Mouse (Mus musculus) regulatory T cell (primary cell): ENCODE results near the gene Ptprs.
"Not testable (repeated sequence)": the region's sequence is repeated elsewhere in the genome, so short reads cannot be mapped to it uniquely, and the experiment has no call there.

ENCODE experiments used
- in situ Hi-C: fragments of 300-600 bp; cut with MboI, MseI; formaldehyde crosslinking; loops from one replicate; pipeline ENCODE4 v1.15.1; 2025; ENCODE audit warnings: high pct_unique_total_duplicates

Ptprs gene

GRCm38 (mm10) chr17:56476402-56476752 is at the start of gene Ptprs:
Gene Ptprs, minus strand, starts transcription at chr17:56476483.
- in situ Hi-C loops = no loop called here

GRCm38 (mm10) chr17:56524943-56525342 is 48.7 kb upstream of the Ptprs start:
- in situ Hi-C loops = no loop called here

- in situ Hi-C loops = no loop called here
Measured at GRCm38 (mm10) chr17:56522744-56523143, 46.5 kb upstream of the Ptprs start.

GRCm38 (mm10) chr17:56515690-56516410 is 39.6 kb upstream of the Ptprs start:
- in situ Hi-C loops = no loop called here

- in situ Hi-C loops = no loop called here
Measured at GRCm38 (mm10) chr17:56514916-56515315, 38.6 kb upstream of the Ptprs start.

GRCm38 (mm10) chr17:56514330-56514729 is 38.0 kb upstream of the Ptprs start:
- in situ Hi-C loops = no loop called here

- in situ Hi-C loops = no loop called here
Measured at GRCm38 (mm10) chr17:56512310-56512709, 36.0 kb upstream of the Ptprs start, which contains the start of gene Znrf4. Gene Znrf4, minus strand, starts transcription at chr17:56512431.

- in situ Hi-C loops = no loop called here
Measured at GRCm38 (mm10) chr17:56511707-56512090, 35.4 kb upstream of the Ptprs start.

- in situ Hi-C loops = no loop called here
Measured at GRCm38 (mm10) chr17:56510970-56511706, 34.9 kb upstream of the Ptprs start.

GRCm38 (mm10) chr17:56510473-56510969 is 34.2 kb upstream of the Ptprs start:
- in situ Hi-C loops = no loop called here

GRCm38 (mm10) chr17:56509707-56510472 is 33.6 kb upstream of the Ptprs start:
- in situ Hi-C loops = no loop called here

GRCm38 (mm10) chr17:56509021-56509640 is 32.8 kb upstream of the Ptprs start:
- in situ Hi-C loops = no loop called here

- in situ Hi-C loops = no loop called here
Measured at GRCm38 (mm10) chr17:56507161-56508068, 31.1 kb upstream of the Ptprs start.

- in situ Hi-C loops = no loop called here
Measured at GRCm38 (mm10) chr17:56506417-56507065, 30.3 kb upstream of the Ptprs start.

- in situ Hi-C loops = no loop called here
Measured at GRCm38 (mm10) chr17:56505401-56505800, 29.1 kb upstream of the Ptprs start.

- in situ Hi-C loops = no loop called here
Measured at GRCm38 (mm10) chr17:56502526-56502925, 26.2 kb upstream of the Ptprs start.

GRCm38 (mm10) chr17:56501635-56502400 is 25.5 kb upstream of the Ptprs start:
- in situ Hi-C loops = not testable (repeated sequence)

- in situ Hi-C loops = no loop called here
Measured at GRCm38 (mm10) chr17:56499229-56499628, 22.9 kb upstream of the Ptprs start.

- in situ Hi-C loops = loop anchor here (5.0 kb wide), 1 partner anchor 48 kb away; no protein-coding TSS in a partner anchor
Measured at GRCm38 (mm10) chr17:56494480-56494879, 18.2 kb upstream of the Ptprs start.
